Mouse (Mus musculus) urinary bladder, adult 18-20 months (tissue): Measurements from ENCODE around the gene Gm45208.
"Not testable (repeated sequence)": the region's sequence is repeated elsewhere in the genome, so short reads cannot be mapped to it uniquely, and the experiment has no call there.

Source experiments
- DNase-seq, 2 experiments: peaks; one replicate each; pipeline ENCODE4 v3.0.0; 2022; ENCODE audit warnings: low spot score in 2 of 2, mixed read lengths in 2 of 2

Gene Gm45208

DNA sequence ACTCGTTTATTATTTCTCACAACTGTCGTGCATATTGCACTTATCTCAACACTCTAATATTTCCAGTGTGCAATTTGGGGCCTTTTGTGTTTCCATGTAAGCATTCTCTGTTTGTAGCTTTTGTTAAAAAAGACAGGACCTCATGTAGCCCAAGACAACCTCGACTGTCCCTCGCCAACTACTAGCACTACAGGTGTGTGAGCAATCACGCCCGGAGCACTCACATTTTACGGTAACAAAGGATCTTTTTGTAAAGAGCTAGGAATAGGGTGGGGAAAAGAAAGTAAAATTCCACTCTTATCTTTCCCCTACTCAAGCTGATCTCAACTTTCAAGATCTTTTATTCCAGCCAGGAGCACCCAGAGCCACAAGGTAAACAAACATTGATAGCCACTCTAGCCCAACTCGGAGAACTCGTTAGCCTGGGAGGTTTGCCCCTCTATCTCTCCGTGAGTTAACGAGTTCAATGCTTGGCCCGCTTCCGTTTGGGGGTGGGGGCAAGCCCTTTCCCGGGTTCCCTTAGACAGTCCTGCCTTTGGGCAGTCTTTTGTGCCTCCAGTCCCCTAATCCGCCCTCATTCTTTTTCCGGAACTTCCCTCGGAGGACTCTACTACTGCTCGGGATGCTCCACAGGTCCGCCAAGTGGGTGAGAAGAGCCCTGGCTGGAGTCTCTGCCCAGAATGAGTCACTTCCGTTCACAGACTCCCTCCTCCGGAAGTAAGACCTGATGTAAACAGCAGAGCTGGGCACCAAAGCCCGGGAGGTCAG lies at the start of gene Gm45208:
Gm45208 (plus strand) TSS at position 732 of the 768 bp plus-strand sequence.
- peak; percentile 59 to 71 for DNase-seq

DNA sequence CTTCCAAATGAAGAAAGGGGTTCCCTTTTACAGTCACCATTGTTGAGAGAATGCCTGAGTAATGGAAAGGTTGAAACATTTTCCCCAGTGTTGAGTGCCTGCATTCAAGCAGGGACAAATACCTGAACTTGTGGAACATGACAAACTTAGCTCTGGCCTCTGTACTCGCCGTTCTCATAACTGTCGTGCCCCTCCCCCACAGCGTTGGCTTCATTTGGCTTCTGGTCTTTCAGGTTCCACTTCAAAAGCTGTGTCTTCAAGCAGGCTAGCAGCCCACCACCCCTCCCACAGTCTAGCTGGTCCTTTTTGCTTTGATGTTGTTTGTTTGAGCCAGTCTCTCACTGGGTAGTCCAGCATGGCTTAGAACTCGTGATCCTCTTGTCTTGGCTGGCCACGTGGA lies 49.3 kb upstream of the Gm45208 start:
- DNase-seq: no peak

DNA sequence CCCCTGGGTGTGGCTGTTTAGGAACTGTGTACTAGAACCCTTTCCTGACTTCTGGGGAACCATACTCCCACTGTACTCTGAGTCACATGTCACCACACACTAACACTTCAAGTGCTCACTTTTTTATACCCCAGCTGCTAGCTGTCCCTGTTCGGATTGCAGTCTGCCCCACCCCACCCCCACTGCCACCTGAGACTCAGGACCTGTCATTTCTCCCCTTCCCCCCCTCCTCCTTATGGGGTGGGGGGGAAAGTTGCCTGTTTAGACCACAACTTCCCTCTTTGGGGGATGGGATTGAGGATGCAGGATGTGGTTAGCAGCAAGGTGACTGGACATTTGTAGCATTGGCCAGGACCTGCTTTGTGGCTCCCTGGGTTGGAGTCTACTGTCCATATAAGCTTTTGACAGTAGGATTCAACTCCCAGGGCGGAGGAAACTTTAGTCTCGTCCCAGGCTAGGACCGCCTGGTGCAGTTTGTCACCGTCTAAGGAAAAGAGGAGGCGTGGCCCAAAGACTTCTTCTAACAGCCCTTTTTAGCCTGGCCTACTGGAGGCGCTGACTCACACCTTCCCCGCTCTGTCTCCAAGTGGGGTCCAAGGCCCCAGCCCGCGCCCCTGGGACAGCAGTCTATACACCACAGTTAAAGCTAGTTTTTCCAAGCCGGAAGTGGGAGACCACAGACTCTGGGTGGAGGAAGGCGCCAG lies 48.3 kb upstream of the Gm45208 start:
- no peak for DNase-seq

DNA sequence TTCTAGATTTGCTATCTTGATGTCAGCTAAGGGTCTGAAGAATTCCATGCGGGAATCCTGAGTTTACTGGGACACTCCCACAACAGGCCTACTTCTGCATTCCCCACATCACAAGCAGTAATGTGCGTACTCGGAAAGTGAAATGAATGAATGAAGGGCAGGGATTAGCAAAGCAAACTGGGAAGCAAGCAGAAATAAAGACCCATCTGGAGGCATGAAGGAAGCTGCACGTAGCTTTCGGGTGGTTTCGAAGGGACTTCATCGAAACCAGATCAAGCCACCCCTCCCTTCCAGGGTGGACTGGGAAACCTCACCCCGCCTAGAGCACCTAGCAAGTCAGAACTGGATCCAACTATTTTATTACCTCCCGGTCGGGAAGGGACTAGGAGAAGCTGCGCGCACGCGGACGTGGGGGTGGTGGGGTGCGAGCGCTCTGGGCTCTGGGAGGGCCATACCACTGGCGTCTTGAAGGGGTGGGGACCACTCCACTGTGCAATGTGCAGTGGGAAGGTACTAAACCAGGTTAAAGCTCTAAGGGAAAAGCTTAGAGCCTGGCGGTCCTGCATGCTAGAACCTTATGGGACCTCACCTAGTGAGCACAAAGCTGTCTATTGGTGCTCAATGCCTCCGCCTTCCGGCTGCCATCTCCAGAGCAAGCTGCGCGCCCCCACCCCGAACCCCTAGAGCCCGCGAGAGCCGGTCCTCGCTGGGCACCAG lies 47.6 kb upstream of the Gm45208 start:
- DNase-seq: no peak

DNA sequence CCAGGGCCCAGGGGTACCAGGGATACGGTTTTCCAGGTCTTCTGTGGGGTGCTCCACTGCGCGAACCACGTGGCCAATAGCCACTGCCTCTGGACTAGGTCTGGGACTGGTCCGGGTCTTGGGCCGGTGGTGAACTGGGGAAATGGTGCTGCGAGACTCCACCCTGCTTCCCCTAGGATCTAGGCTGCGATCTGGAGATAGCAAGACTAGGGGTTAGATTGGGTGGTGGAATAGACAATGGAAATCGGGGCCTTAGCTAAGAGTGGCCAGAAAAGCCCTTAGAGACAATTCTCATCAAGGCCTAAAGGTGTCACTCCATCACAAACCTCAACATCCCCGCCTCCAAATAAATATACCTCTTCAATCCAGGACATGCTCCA lies 47.1 kb upstream of the Gm45208 start:
- no peak for DNase-seq

DNA sequence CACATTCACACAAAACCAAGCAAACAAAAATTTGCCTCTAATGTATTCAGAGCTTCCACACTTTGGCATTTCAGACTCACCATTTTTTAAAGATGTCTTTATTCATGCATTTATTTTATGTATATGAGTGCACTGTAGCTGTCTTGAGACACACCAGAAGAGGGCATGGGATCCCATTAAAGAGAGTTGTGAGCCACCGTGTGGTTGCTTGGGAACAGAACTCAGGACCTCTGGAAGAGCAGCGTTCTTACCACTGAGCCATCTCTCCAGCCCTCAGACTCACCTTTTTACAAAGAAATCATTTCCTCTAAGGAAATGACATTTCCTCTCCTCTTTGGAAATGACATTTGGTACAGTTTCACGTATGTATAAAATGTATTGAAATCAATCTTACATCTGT lies 43.1 kb upstream of the Gm45208 start:
- no peak for DNase-seq

DNA sequence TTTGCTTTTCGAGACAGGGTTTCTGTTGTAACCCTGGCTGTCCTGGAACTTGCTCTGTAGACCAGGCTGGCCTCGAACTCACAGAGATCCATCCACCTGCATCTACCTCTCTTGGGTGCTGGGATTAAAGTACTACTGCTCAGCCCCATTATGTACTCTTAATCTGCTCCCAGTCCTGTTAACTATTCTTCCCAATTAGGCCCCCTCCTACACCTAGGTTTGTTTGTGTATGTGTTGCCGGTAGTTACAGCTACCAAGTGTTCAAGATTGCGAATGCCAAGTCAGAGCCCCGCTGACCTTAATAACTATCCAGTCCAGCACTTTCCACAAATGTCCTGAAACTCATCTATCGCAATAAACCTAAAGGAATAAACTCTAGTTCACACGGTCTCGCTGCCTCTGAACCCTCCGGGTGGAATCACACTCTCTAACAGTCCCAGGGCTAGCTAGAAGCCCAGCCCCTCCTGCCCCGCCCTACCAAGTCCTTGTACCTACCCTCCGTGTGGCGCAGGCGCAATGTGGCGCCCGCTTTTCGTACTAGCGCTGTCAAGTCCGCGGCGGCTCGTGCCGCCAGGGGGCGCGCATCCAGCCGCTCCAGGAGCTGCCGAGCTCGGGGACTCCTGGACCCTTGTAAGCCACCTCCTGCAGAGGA lies 42.5 kb upstream of the Gm45208 start:
- peak; percentile 58 to 73 for DNase-seq

DNA sequence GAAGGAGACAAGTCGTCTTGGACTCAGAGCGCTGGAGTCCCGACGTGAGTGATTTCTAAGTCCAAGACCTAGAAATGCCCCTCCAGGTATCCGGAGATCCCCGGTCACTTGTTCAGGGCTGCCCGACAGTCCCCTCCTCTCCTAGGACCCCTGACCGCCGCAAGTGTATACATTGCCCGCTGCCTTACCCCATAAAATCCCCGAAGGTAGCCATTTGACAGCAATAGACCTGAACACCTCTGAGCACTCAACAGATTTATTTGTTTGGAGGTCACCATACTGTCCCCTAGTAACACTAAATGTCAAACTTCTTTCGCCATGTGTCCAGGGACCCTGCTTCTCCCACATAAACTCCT lies 42.0 kb upstream of the Gm45208 start:
- DNase-seq: no peak

DNA sequence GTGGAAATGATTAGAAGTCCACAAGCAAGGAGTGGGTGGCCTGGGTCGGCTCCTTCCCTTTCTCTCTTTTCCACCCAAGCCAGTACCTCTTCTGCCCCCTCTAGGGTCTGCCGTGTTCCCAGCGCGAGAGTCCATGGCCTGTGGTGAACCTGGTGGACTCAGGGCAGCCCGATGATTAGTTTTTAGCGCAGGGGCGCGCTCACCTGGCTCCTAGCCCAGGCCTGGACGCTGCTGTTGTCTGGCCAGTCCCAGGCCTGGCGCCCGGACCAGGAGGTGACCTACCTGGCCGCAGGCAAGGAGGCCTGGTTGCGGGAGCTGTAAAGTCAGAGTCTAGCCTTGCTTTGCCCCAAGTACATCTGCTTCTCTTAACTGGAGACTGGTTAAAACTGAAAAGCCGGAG lies 41.2 kb upstream of the Gm45208 start, which contains the start of gene Magix:
Magix (minus strand) TSS at position 388 of the 400 bp plus-strand sequence.
- DNase-seq: no peak

DNA sequence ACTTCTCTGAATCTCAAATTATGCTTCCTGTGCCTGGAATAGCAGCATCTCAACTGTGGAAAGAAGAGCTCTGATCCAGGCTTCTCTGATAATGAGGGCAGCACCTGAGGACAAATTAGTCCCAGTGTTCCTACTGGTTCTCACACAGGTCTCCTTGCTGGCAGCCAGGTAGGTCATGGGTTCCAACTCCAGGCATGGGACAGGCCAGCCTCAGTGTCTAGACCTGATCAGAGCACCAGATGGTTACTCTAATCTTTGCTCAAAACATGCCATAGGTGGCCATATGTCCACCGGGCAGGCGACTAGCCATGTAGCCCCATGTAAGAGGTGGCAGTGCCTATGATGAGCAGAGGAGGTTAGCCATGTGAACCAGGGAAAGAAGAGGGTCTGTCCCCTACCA lies 33.7 kb upstream of the Gm45208 start:
- no peak for DNase-seq

DNA sequence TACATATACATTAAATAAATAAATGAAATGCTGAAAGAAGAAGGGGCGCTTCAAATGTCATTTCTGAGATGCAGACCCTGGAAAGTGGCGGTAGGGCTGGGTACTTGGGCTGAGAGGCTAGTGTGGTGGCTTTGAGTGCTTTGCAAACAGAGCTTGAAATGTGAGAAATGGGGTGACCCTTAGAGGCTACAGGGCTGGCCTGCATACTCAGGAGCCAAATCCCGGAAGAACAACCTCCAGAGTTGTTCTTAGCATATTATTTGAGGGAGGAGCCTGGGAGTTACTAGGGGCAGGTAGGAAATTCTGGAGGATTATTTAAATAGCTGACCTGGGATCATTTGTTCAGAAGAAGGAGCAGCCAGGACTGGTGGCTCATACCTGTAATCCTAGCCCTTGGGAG lies 31.6 kb upstream of the Gm45208 start:
- DNase-seq: no peak

DNA sequence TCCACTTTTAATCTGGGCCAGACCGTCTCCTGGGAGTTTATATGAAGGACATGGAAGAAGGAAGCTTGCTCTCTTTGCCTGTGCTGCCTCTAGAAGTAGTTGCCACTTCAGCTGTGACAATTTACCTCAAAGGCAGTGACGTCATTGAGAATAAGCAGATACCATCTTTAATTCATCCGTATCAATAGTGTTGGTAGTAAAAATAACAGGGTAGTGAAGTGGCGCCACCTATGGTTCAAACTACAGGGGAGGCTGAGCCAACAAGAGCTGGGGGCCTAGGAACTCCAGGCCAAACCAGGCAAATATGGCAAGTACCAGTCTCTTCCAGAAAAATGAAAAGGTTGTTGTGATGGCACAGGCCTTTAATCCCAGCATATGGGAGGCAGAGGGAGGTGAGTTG lies 29.2 kb upstream of the Gm45208 start:
- no peak for DNase-seq

DNA sequence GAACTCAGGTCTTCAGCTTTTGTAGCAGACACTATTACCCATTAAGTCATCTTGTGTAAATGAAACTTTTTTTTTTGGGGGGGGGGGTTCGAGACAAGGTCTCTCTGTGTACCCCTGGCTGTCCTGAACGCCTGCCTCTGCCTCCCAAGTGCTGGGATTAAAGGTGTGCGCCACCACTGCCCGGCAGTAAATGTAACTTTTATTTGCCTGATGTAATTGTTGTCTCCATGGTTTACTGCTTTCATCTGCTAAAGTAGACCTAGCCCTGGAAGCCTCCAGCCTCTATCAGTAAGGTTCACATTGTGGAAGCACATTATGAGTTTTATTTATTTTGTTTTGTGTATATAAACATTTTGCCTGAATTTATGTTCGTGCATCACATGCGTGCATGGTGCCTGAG lies 25.5 kb upstream of the Gm45208 start:
- DNase-seq: no peak

DNA sequence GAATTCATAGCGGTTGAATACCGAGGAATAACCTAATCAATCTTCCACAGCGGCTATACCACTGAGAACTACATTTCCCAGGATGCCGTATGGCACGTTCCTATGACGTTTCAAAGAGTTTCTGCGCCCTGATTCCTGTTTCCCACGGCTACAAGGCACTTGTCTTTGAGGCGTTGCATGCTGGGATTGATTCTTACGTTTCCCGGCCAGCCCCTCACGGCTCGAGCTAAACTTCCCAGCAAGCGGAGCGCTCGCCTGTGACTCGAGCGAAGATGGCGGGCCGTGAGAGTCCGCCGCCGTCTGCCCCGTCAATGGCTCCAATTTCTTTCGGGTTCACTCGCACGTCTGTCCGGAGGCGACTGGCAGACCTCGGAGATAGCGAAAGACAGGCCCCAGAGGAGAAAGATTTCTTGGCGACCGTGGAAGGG lies 25.1 kb upstream of the Gm45208 start, which contains the start of gene Gpkow:
Gpkow (plus strand) TSS at position 178 of the 428 bp plus-strand sequence.
- DNase-seq: peak in 1 of 2 experiments; percentile 82

DNA sequence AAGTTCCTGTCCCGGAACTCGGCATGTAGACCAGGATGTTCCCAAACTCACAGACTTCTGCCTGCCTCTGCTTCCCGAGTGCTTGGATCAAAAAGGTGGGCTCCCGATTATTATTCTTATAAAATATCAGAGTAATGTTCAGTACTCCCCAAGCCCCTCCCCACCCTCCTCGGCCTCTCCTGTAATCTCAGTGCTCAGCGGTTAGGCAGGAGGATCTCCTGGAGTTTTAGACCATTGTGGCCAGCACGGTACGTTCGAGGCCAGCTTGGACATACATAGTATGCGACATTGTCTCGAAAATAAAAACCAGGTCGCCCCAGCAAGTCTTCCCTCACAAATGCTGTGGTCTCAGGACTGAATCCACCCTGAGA lies 8.3 kb upstream of the Gm45208 start:
- not testable (repeated sequence) for DNase-seq

DNA sequence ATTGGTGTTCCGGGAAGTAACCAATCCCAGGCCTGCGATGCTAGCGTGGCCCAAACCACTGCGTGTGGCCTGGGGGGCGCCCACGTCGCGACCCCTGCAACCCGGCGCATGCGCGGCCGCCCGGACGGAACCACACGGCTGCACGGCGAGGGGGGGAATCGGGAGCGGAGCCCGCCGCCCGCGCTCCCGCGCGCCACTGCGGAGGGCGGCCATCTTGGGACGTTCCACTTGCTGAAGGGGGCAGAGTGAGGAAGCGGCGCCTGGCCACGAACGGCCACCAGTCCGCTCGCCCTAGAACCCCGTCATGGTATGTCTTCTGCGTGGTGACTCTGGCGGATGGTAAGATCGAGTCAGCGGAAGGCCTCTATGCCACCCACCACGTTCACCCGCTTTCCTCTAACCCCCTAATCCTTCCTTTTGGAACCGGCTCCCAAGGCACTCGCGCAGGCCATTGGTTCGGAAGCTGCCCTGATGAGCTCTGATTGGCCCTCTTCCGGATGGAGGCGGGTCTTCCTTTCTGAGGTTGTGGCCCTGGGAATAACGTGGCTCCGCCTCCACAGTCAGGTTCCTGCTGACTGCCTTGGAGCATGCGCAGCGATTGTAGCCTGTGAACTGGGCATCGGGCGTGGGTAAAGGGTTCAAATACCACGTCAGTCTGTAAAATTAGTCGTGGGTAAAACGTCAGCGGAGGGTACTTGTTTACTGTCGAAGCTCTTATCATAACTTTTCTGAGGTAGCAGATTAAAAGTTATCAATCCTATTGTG lies 7.7 kb upstream of the Gm45208 start, which contains the start of gene Wdr45:
Wdr45 (plus strand) TSS at position 199 of the 765 bp plus-strand sequence.
- DNase-seq: peak; percentile 66 to 84

DNA sequence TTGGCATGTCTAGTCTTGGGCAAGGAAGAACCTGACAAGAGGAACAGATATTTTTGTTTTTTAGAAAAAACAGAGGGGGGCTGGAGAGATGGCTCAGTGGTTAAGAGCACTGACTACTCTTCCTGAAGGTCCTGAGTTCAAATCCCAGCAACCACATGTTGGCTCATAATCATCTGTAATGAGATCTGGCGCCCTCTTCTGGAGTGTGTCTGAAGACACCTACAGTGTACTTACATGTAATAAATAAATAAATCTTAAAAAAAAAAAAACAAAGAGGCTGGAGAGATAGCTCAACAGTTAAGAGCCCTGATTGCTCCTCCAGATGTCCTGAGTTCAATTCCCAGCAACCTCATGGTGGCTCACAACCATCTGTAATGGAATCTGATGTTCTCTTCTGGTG lies 6.0 kb upstream of the Gm45208 start:
- DNase-seq: not testable (repeated sequence)

DNA sequence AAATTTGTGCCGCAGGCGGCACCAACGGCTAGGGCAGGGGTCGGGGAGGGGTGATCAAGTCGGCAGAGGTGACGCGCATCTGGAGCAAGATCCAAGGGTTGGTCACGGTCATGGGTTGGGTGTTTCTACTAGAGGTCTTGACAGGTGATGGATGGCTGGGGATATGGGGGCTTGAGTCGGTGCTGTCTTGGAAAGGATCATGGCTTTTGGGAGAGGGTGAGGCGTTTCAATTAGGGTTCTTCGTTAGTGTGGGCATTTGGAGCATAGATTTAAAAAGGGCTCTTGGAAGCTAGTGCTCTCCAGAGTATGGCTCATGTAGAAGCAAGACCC lies 202 bp downstream of the Gm45208 start:
- no peak for DNase-seq

DNA sequence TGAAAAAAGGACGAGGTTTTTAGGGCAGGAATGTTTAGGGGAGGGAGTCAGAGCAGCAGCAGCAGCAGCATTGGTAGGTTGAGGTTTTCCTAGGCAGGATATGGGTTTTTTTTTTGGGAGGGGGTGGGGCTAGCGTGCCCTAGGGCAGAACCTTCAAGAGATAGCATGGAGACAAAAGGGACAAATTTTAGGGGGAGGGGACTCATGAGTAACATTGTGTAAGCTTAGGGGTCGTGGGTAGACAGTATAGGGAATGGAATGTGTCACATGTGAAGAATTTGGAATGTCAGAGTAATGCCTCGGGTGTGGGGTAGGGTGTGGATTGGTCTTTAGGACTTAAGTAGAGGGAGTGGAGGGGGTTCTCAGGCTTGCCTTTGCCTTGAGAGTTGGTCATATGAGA lies 646 bp downstream of the Gm45208 start:
- no peak for DNase-seq

DNA sequence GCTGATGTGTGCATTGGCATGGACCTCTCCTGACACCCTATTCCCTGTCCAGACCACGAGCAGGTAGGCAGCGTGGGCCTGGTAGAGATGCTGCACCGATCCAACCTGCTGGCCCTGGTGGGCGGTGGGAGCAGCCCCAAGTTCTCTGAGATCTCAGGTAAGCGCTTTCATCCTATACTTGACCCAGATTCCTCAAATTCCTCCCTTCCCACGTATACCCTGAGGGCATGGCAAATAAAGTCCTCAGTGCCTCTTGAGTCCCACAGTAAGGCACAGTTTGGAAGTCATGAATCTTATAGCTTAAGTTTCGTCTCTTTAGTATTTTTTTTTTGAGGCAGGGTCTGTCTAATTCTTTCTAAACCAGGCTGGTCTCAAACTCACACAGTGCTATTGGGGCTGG lies 2.1 kb downstream of the Gm45208 start:
- DNase-seq: no peak

DNA sequence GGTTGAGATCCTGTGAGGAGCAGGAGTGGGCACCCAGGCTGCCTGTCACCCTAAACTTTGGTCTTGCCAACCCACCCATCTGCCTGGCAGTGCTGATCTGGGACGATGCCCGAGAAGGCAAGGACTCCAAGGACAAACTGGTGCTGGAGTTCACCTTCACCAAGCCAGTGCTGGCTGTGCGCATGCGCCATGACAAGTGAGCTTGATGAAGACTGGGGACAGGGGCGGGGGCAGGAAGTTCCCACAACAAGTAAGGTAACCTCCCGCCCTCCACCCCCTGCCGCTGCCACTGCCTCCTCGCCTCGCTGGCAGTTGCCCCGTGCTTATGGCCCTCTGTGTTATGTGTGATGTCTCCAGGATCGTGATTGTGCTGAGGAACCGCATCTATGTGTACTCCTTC lies 3.8 kb downstream of the Gm45208 start:
- no peak for DNase-seq
